Mouse (Mus musculus) myocyte (in vitro differentiated cells): ENCODE data around the gene Brca2.

Experiments used
- CEBPB ChIP-seq: IDR thresholded peaks from 2 replicates; pipeline ENCODE4 v1.6.1; 2011; ENCODE audit warnings: mild to moderate bottlenecking, moderate library complexity; ENCODE audit not compliant: poor library complexity, insufficient read depth, severe bottlenecking
- E2F4 ChIP-seq: IDR thresholded peaks from one replicate; pipeline ENCODE4 v1.6.1; 2011; ENCODE audit warnings: mild to moderate bottlenecking, control low read depth, moderate library complexity; ENCODE audit not compliant: insufficient read depth
- MAX ChIP-seq: IDR thresholded peaks from one replicate; pipeline ENCODE4 v1.6.1; 2011; ENCODE audit warnings: low read depth, mild to moderate bottlenecking, control low read depth
- MYOD1 ChIP-seq, 3 experiments: IDR thresholded peaks; one replicate each; pipeline ENCODE4 v1.6.1; 2011; ENCODE audit warnings: control low read depth in 2 of 3, low read depth in 2 of 3, mild to moderate bottlenecking in 2 of 3, moderate library complexity in 1 of 3; ENCODE audit not compliant: insufficient read length in 2 of 3, control insufficient read depth in 1 of 3
- MYOG ChIP-seq, 3 experiments: IDR thresholded peaks; one replicate each; pipeline ENCODE4 v1.6.1; 2011; ENCODE audit warnings: control low read depth in 2 of 3, low read depth in 2 of 3, mild to moderate bottlenecking in 2 of 3; ENCODE audit not compliant: insufficient read length in 2 of 3, control insufficient read depth in 1 of 3, insufficient read depth in 1 of 3
- POLR2A ChIP-seq: IDR thresholded peaks from one replicate; pipeline ENCODE4 v1.6.1; 2011; ENCODE audit warnings: low read depth, mild to moderate bottlenecking, control low read depth, moderate library complexity; ENCODE audit not compliant: insufficient read length
- POLR2AphosphoS2 ChIP-seq: IDR thresholded peaks from one replicate; pipeline ENCODE4 v1.6.1; 2011; ENCODE audit warnings: low read depth, control low read depth; ENCODE audit not compliant: insufficient read length
- REST ChIP-seq: IDR thresholded peaks from one replicate; pipeline ENCODE4 v1.6.1; 2011; ENCODE audit warnings: mild to moderate bottlenecking, control low read depth, moderate library complexity; ENCODE audit not compliant: insufficient read depth, insufficient read length
- SRF ChIP-seq: IDR thresholded peaks from one replicate; pipeline ENCODE4 v1.6.1; 2011; ENCODE audit warnings: low read depth; ENCODE audit not compliant: control insufficient read depth, insufficient read length
- TCF12 ChIP-seq: IDR thresholded peaks from one replicate; pipeline ENCODE4 v1.6.1; 2011; ENCODE audit warnings: mild to moderate bottlenecking, control low read depth; ENCODE audit not compliant: poor library complexity, insufficient read depth, severe bottlenecking
- TCF3 ChIP-seq: IDR thresholded peaks from one replicate; pipeline ENCODE4 v1.6.1; 2011; ENCODE audit warnings: low read depth, control low read depth; ENCODE audit not compliant: insufficient read length
- USF1 ChIP-seq: IDR thresholded peaks from one replicate; pipeline ENCODE4 v1.6.1; 2011; ENCODE audit warnings: low read depth, mild to moderate bottlenecking, control low read depth, moderate library complexity

DNA sequence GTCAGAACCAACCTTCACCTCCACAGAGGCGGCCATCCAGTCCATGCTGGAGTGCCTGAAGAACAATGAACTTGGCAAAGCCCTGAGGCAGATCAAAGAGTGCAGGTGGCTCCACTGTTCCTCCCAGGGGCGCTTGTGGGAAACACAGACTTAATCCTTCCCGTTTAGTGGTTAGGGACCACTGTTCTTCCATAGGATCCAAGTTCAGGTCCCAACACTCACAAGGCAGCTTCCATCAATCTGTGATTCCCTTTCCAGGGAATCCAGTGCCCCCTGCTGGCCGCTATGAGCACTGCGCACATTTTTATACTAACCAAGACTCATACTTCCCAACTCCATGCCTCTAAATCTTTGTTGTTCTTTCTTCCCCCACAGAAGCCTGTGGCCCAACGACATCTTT is 26.6 kb upstream of the Brca2 start:
- TF ChIP-seq POLR2A (no peak), MAX (no peak), SRF (no peak), MYOD1 (IDR thresholded peaks at IDR 0.05; ENCODE audit: control insufficient read depth in 1 of 3, insufficient read length in 2 of 3, low read depth in 2 of 3) (no peak), POLR2AphosphoS2 (no peak), TCF3 (no peak), MYOG (IDR thresholded peaks at IDR 0.05; ENCODE audit: control insufficient read depth in 1 of 3, insufficient read depth in 1 of 3, insufficient read length in 2 of 3, low read depth in 2 of 3) (no peak), REST (no peak), USF1 (no peak), E2F4 (no peak), CEBPB (no peak), TCF12 (no peak)
